In genomic region chr9:42178759-42179377, GRCm38 (mm10) we compare ENCODE assay signal across 12 mouse cellular contexts. TPM values are rescaled to one million over a fixed set of nuclear protein-coding genes. Genes with fewer than 3 reads are reported as not detected.
DNase-seq lines count a peak whose midpoint lies in the region; ATAC-seq and TF ChIP-seq lines count a peak whose summit lies in the region.
"Had no signal": no experiment of that assay in that cellular context is flagged by ENCODE, and none has a peak within 500 bp of the region (broad histone marks: within the 10 kb centered on the region; RNA-seq: fewer than 3 reads in every experiment).

No protein-coding gene starts in this region.

- no peak for TF ChIP-seq CTCF in lung, adult 2 months (IDR thresholded peaks at IDR 0.05; ENCODE audit: insufficient read depth, low read length)

- H3K4me1 ChIP-seq in hindbrain, embryonic 12.5 days = peaks cover 19% of the 10 kb centered on the region; the same call in 1 of the 2 replicates
- H3K4me1 ChIP-seq in midbrain, embryonic 16.5 days (ENCODE audit: control insufficient read depth, insufficient read depth, low read length) = peaks cover 8% of the 10 kb centered on the region; the same call in 1 of the 2 replicates
- no peaks in the 10 kb centered on the region; the same call in 1 of the 2 replicates for H3K4me1 ChIP-seq in lung, adult 2 months (ENCODE audit: control insufficient read depth, insufficient read depth, low read length)

- no peak overlapping the region for H3K4me2 ChIP-seq in hindbrain, embryonic 12.5 days (replicated peaks)
- H3K4me2 ChIP-seq in midbrain, embryonic 16.5 days (ENCODE audit: low read length) = no peak overlapping the region

- peak overlapping the region; percentile 81 for H3K27ac ChIP-seq in hindbrain, embryonic 12.5 days
- no peak overlapping the region; the same call in 1 of the 2 replicates for H3K27ac ChIP-seq in midbrain, embryonic 16.5 days (ENCODE audit: low read length)

- H3K27me3 ChIP-seq in hindbrain, embryonic 12.5 days = no peaks in the 10 kb centered on the region
- no peaks in the 10 kb centered on the region for H3K27me3 ChIP-seq in midbrain, embryonic 16.5 days (ENCODE audit: control insufficient read depth, insufficient read depth, low read depth, low read length)

- DNase-seq in embryo, embryonic 10.5 days (ENCODE audit: low spot score) = peak; percentile 27
- no peak for DNase-seq in embryo, embryonic 9.5 days (ENCODE audit: extremely low spot score)
- peak; percentile 7 for DNase-seq in embryo, embryonic 11.5 days (ENCODE audit: low read depth, low spot score)
- no peak for DNase-seq in testis, postnatal 14 days (ENCODE audit: low spot score)
- no peak for DNase-seq in gastrocnemius, adult 18-20 months (ENCODE audit: low spot score)
- DNase-seq in lung, adult 2 months = no peak
- DNase-seq: cerebellum, adult 11 months; heart, postnatal 14 days; lung, adult 18-20 months had no signal

- H3K36me3 ChIP-seq in hindbrain, embryonic 12.5 days = no peaks in the 10 kb centered on the region
- no peaks in the 10 kb centered on the region for H3K36me3 ChIP-seq in midbrain, embryonic 16.5 days (ENCODE audit: control insufficient read depth, insufficient read depth, low read length)

- no peak for TF ChIP-seq POLR2A in lung, adult 2 months (IDR thresholded peaks at IDR 0.05; ENCODE audit: borderline replicate concordance, extremely low read depth, low read depth, low read length)

- no peaks in the 10 kb centered on the region for H3K9me3 ChIP-seq in hindbrain, embryonic 12.5 days (replicated peaks)
- H3K9me3 ChIP-seq in midbrain, embryonic 16.5 days (replicated peaks; ENCODE audit: control insufficient read depth, low read length, poor library complexity, severe bottlenecking) = no peaks in the 10 kb centered on the region

- H3K9ac ChIP-seq in hindbrain, embryonic 12.5 days = no peak overlapping the region
- no peak overlapping the region for H3K9ac ChIP-seq in midbrain, embryonic 16.5 days (ENCODE audit: low read depth, low read length)

- H3K4me3 ChIP-seq in hindbrain, embryonic 12.5 days = no peak overlapping the region
- H3K4me3 ChIP-seq in midbrain, embryonic 16.5 days (ENCODE audit: low read depth, low read length) = no peak overlapping the region
- no peak overlapping the region for H3K4me3 ChIP-seq in lung, adult 2 months (replicated peaks; ENCODE audit: extremely low read depth, low read depth, low read length)

- peak; percentile 88 for ATAC-seq in hindbrain, embryonic 12.5 days (ENCODE audit: low FRiP score)
- peak; percentile 69 for ATAC-seq in midbrain, embryonic 16.5 days
- ATAC-seq: intestine, postnatal 0 days had no signal

- 19% methylated on average over 4 of the region's 4 CpGs for WGBS in hindbrain, embryonic 12.5 days
- 10% methylated on average over 4 of the region's 4 CpGs for WGBS in midbrain, embryonic 16.5 days
- WGBS in lung, adult 2 months = 65% methylated on average over 4 of the region's 4 CpGs

RNA-seq across cellular contexts. Expression of gene Sorl1, which starts 54.8 kb away (rescaled TPM):
- 14.5 and 15.7 TPM in 2 replicates for polyA plus RNA-seq in hindbrain, embryonic 12.5 days (2016; fragmentation: Nextera tagmentation; extraction: Ambion mirVana)
- 6.8 and 7.2 TPM in 2 replicates for polyA plus RNA-seq in midbrain, embryonic 16.5 days (2015; fragmentation: Nextera tagmentation; extraction: Ambion mirVana)
- 10 to 100 TPM; 37.8 to 38.9 TPM for total RNA-seq in gastrocnemius, adult 18-20 months (2021)
- 55.1 and 77.9 TPM in 2 replicates for polyA plus RNA-seq in lung, adult 2 months (2012; rRNA removed)

Comparison
In these comparisons a context has a peak if more than half of its experiments do, and no peak if none do; other contexts are left out.
1. DNase-seq: peak in embryo, embryonic 10.5 days (single experiment) and embryo, embryonic 11.5 days (single experiment); none in embryo, embryonic 9.5 days (single experiment), testis, postnatal 14 days (single experiment), gastrocnemius, adult 18-20 months (single experiment) and lung, adult 2 months (single experiment).